Mouse (Mus musculus): ENCODE measurements around the gene Cldn11. TPM values are rescaled to one million over a fixed set of nuclear protein-coding genes. Genes with fewer than 3 reads are reported as not detected.
A peak's percentile ranks its signal among the peaks of the same experiment; 100 is the strongest.

The Cldn11 gene
- total RNA-seq, 2 experiments from 2014 or later = 1.5 to 1.6 TPM

DNA sequence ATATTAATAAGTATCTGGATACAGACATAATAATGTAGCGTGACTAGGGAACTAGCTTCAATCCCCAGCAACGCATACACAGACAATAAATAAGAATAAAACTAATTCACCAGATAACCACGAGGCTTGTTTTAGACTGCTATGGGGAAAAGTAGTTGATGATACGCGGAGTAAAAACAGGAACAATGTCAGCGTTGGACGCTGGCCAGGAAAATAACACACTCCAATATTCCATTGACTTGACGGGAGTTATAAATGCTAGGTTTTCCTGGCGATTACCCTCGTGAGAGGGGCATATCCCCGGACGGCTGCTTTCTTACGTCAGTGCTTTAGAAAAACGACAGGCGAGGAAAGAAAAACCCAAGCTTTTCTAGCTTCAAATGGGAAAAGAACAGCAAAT, 8.1 kb downstream of the Cldn11 start:
- DNase-seq (ENCODE audit: low spot score in 2 of 2) = no peak

DNA sequence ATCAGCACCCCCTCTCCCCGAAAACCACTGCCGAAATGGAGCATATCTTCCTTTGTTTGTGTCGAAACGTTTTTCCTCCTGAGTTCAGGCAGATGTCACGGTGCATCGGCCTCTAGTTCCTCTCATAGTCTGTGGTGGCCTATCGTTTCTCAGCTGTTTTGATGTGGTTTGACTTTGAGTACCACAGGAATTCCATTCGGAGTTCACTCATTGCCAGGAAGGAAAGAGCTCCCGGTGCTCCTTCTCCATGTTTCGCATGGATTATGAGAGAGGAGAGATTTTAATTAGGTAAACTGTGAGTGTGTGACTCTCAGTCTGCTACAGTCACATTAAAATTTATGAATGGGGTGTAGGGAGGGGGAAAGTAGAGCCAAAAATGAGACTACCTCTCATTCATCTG, 10.3 kb downstream of the Cldn11 start:
- DNase-seq (ENCODE audit: low spot score in 2 of 2) = no peak

DNA sequence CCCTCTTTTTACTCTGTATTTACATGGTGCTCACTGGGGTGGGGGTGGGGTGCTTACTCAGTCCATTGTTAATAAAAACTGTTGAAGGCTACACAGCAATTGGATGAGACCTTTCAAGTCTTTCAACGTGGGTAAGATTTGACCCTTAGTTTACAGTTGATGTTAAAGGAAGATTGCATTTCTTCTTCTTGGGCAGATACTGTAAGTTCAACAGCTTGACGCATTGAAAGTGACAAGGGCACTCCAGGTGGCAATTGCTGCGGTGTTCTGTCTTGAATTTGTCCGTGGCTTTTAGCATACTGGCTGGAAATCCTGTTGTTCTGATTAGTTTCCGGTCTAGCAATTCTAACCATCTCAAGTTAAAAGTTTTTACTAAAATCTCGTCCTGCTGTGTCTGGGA, 11.6 kb downstream of the Cldn11 start:
- DNase-seq (ENCODE audit: low spot score in 2 of 2) = no peak

DNA sequence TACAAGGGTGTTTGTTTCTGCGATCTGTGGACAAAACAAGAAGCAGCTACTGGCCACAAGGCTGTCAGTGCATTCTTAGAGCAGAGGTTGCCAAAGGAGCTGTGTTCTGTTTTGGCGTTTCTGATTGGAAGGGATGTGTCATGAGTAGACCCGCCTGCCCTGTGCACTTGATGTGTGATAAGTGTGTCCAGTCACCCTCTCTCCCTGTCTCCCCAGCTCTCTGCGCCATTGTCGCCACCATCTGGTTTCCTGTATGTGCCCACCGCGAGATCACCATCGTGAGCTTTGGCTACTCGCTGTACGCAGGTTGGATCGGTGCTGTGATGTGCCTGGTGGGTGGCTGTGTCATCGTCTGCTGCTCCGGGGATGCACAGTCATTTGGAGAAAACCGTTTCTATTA, 13.1 kb downstream of the Cldn11 start:
- no peak for DNase-seq (ENCODE audit: low spot score in 2 of 2)

DNA sequence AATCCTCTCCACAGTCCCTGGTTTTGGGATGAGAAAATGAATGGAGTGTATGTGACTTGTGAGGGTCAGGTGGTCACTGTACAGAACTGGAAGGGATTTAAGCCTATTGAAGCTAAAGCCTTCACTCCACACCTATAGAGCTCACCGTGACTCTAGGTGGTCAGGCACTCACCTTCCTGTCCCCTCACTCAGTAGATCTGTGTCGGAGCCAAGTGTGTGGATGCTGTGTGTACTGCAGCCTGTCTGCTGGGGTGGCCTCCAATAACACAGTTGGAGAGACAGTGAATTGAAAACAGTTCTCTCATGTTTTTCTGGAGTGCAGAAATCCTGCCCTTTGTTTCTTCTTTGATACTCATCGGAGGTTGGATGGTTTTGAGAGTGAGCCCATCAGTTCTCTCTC, 16.1 kb downstream of the Cldn11 start:
- no peak for DNase-seq (ENCODE audit: low spot score in 2 of 2)

DNA sequence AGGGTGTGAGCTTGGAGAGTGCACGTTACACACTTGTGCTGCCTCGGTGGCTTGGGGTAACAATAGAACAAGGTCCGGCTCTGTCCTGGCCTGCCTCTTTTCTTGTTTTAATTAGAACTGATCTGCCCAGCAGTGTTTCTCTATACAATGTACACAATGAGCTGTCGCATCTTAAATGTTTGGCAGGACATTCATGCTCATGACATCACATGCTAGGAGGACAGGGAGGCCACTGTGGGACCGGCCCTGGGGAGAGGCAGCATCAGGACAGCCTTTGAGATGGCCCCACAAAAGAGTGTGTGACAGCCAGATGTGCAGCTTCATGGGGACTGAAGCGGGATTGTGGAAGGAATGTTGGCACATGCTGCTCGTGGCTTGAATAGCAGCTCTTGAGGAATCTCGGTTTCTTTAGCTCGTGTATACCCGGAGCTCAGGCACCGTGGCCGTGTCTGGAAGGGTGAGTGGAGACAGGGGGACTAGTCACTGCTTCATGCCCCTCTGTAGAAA, 16.7 kb downstream of the Cldn11 start:
- no peak for DNase-seq (ENCODE audit: low spot score in 2 of 2)

DNA sequence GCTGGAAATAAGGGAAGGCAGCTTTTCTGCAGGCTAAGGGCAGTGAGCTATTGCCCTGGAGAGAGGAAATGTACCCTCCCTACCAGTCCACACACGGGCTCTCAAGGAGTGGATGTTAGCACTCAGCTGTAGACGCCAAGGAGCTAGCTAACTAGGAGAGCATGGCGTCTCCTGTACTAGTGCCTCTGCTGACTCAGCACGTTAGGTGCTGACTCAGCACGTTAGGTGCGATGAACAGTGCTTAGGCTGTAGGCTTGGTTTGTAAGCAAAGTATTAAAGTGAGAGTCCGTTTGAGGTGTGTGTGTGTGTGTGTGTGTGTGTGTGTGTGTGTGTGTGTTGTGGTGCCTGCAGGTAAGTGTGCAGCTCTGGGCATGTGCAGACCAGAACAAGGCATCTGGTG, 40.6 kb downstream of the Cldn11 start:
- DNase-seq (ENCODE audit: low spot score in 2 of 2) = no peak

DNA sequence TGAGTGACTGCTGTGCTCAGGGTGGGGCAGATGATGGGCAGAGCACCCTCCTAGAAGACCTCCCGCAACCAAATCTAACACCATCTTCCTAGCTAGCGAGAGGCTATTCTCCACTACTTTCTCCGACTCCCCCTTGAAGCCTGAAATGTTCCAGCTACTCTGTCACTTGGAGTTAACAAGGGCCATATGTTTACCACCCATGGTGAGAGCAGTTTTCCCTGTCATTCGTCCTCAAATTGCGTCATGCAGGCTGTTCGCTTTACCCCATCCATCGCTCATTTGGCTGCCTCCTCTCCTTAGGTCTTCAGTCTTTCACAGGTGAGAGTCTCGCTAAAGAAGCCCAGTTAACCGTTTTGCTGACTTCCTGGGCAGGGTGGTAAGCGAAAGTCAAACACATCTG, 41.7 kb downstream of the Cldn11 start:
- DNase-seq (ENCODE audit: low spot score in 2 of 2) = no peak

DNA sequence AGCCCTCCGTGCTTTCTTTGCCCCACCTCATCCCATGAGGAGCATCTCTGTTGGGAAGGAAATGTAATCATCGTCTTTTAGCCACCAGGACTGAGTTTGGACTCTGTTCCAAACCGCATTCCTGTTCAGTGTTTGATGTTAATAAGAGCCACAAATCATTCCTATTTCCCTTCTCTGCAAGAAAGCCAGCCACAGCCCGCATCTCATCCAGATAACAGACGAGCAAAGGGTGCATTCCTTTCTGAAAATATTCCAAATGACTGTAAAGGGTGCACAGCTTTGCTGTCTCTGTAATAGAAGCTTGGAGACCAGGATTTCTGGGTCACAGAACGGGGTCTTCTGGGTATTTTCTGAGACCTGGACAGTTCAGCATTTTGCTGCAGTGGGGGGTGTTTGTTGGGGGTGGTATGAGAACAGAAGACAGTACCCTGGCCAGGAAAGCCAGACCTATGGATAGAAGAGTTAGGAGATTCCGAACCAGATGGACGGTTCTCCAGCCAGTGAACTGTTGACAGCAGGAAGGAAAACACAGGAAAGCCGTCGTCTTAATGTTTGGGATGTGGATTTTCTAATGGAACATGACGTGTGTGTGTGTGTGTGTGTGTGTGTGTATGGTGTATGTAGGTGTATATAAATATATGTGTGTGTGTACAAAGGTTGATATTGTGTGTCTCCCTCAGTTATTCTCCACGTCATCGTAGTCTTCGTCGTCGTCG, 49.6 kb downstream of the Cldn11 start:
- DNase-seq (ENCODE audit: low spot score in 2 of 2) = no peak

DNA sequence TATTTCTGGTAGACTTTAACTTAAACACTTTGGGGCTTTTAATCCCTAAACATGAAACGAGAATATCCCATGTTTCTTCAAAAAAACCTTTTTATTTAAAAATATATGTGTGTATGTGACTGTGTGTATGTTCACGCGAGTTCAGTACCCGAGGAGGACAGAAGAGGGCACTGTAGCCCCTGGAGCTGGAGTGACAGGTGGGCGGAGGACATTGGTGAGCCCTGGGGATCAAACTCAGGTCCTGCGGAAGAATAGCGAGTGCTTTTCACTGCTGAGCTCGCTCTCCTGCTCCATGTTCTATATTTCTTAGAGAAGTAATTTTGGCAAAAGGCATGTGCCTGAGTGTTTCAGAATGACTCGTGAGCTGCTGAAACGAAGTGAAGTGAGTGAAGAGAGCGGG, 54.2 kb downstream of the Cldn11 start:
- no peak for DNase-seq (ENCODE audit: low spot score in 2 of 2)

DNA sequence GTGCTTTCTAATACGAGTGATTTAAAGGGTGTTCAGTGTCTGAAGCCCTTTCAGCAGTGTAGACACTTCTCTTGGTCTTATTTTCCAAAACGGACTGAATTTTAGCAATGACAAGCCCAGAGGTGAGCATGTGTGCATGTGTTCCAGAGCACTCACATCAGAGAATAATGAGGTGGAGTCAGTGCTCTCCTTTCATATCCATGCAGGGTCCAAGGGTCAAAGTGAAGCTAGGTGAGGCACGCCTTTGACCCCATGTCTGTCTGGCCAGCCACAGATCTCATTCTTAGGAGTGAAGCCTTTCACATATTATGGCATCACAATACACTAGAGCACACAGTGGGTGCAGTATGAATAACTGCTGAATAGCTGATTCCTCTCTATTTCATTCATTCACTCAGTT, 55.4 kb downstream of the Cldn11 start:
- no peak for DNase-seq (ENCODE audit: low spot score in 2 of 2)

DNA sequence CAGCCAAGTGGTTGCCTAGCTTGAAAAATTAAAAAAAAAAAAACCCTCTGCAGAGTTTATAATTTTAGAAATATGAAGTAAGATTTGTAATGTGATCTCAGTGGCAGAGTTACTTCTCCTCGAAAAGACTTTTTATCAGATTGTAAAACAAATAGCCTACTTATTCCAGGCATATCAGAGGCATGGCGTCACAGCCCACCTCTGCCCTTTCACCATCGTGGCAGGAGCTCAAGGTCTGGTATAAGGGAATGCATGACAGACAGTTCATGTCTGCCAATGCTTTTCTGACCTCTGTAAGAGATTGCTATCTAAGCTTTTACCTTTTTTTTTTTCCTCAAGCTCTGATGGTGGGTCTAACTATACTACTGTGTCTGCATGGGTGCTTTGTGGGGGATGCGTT, 58.3 kb downstream of the Cldn11 start:
- DNase-seq (ENCODE audit: low spot score in 2 of 2) = no peak

DNA sequence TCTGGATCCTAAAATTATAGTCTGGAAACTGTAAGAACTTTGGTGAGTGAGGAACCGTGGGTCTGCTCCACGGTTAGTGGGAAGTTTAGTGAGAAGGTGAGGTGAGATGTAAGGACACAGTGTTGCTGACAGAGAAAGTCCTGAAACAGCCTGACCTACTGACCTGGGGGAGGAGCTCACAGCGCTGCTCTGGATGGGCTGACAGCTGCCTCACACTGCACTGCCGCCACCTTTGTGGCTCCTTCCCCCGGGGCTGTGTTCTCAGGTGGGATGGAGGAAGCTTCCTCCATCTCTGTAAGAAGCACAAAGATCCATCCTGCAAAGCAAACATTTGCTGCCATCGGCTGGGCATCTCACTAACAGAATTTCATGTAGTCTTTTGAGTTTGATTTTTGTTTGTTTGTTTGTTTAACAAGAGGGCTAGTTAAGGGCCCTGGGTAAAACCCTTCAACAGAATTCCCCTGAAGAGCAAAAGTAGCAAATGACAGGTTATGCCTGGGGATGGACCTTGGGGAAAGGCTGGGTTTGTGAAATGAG, 58.8 kb downstream of the Cldn11 start:
- DNase-seq (ENCODE audit: low spot score in 2 of 2) = no peak

DNA sequence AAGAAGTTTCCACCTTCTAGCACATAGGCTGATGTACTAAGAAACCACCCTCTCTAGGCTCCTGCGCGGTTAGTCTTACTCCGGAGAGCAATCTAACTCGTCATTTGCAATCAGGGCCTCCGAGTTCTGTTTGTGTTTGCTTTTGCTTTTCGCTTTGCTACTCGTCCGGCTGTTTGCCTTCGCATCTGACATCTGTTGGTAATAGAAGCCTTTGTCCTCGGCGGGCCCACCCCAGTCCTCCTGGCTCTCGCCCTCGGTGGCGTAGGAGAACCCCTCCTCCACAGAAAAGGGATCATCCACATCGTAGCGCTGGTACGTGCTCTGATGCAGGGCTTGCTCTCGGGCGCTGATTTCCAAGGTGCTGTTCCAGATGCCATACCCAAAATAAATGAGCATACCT, 59.3 kb downstream of the Cldn11 start:
- peak in 1 of 2 experiments; percentile 32 for DNase-seq (ENCODE audit: low spot score in 2 of 2)

DNA sequence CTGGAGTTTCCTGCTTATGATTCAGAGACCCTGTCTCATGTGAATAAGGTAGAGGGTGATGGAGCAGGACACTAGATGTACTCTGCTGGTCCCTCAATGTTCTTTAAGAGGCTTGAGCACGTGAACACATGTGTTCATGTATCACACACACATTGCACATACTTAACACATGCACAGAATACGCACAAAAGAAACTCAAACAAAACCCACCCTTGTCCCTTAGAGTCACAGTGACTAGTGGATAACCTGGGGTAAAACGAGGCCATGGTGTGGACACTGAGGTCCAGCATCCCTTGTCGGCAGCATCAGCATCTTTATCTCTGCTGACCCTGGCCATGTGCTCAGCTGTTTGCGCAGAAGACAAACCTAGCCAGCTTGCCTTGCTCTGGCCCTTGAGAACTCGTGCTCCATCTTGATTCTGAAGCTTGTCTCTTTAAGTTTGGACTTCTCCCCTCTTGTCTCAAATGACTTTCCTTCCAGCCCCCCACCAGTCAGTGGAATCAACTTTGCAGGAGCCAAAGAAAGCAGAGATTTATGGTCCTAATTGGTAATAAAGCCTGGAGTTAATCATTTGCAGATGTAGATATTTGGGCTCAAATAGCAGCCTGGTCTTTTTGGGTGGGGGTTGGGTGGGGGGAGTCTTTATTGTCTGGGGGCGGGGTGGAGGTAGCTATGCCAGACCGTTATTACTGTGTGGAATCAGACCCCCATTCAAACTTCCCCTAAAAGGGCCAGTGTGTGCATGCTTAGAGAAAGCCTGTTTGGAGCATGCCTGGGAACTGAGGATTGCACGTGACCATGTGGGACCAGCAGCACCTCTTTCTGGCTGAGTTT, 62.7 kb downstream of the Cldn11 start:
- DNase-seq (ENCODE audit: low spot score in 2 of 2) = no peak

DNA sequence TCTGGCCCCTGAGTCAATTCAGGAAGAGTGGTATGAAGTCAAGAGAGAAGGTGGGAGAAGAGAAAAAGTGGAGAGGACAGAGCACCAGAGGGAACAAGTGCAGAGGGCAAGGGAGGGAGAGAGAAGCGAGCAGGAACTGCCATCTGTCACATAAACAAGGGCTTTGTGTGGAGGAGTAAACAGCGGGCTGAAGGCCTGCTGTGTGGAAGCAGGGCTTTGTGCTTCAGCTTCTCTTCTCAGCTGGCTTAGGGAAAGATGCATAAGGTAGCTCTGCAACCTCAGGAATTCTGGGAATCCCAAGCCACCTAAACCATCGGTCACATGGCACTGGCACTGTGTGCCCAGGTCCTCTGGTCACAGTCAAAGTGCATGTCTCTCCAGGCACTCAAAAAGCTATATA, 64.1 kb downstream of the Cldn11 start:
- DNase-seq (ENCODE audit: low spot score in 2 of 2) = no peak

Other genes starting within 250 kb of the Cldn11 start
- 10 to 100 TPM; 23.1 to 25.1 TPM for gene Phc3, start 180.5 kb upstream of the Cldn11 start, total RNA-seq (2021)
- gene Prkci, start 154.2 kb upstream of the Cldn11 start, total RNA-seq (2021) = 10 to 100 TPM; 31.9 to 34.7 TPM
- gene Skil, start 54.9 kb upstream of the Cldn11 start, total RNA-seq (2021) = 10 to 100 TPM; 20.3 to 26.3 TPM
- under 1 TPM; 0.05 to 0.10 TPM for gene Slc7a14, start 160.5 kb downstream of the Cldn11 start, total RNA-seq (2021)

Measured in gastrocnemius, postnatal 4 days (tissue).